Mouse (Mus musculus): ENCODE results near the gene Pcyox1.
"Not testable (repeated sequence)": the region's sequence is repeated elsewhere in the genome, so short reads cannot be mapped to it uniquely, and the experiment has no call there.

The Pcyox1 gene

GRCm38 (mm10) chr6:86397257-86397980 is 465 bp upstream of the Pcyox1 start:
- no peak for DNase-seq (ENCODE audit: low spot score)

GRCm38 (mm10) chr6:86395969-86396368 is 985 bp downstream of the Pcyox1 start:
- DNase-seq (ENCODE audit: low spot score) = no peak

GRCm38 (mm10) chr6:86395021-86395420 is 1.9 kb downstream of the Pcyox1 start:
- no peak for DNase-seq (ENCODE audit: low spot score)

DNA sequence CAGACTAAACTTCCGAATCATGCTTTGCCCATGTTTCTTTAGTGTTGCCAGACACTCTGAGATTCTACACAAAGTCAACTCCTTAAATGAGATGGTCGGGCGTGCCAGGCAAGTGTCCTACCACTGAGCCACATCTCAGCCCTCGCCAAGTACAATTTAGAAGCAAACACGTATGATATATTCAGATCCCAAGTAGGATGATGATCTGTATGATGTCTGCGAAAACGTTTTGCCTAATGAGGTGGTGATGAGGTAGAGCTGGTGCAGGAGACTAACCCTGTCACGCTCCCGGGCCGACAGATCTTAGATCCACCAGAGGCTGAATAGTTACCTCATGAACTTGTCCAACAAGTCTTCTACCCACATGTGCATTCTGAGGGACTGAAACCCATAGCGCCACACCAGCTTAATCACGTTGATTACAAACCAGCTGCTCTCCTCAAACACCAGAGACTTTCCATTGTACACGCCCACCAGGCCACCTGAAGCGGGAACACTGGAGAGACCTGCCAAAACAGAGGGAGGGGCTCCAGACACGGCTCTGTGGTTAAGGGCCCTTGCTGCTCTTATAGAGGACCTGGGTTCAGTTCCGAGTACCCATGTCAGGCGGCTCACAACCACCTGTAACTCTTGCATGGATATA is 2.8 kb downstream of the Pcyox1 start:
- DNase-seq (ENCODE audit: low spot score) = no peak

DNA sequence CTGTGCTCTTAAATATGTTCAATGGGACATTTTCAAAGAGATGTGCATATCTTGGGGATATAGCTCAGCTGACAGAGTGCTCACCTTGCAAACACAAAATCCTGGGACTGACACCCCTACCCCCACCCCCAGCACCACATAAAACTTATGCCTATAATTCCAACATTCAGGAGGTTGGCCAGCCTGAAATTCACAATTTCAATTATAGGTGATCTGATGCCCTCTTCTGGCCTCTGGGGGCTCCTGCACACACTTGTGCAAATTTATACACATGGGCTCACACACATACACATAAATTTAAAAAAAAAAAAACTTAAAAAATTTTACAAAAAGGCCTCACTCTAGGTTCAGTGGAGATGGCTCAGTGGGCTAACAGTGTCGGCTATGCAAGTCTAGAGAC is 3.8 kb downstream of the Pcyox1 start:
- DNase-seq (ENCODE audit: low spot score) = no peak

DNA sequence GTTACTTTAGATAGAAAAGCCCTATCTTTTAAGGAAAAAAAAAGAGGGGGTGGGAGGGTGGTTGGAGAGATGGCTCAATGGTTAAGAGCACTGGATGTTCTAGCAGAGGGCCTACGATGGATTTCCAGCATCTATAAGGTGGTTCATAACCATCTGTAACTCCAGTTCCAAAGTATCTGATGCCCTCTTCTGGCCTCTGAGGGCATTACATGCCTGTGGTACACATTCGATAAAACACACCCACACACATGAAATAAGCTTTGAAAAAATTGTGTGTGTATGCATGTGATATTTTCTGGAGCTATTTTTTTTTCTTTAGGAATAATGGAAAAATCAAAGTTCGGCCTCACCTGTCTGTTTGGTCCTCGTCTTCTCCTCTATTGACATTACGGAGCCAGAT is 5.6 kb downstream of the Pcyox1 start:
- no peak for DNase-seq (ENCODE audit: low spot score)

GRCm38 (mm10) chr6:86388461-86388860 is 8.5 kb downstream of the Pcyox1 start:
- DNase-seq (ENCODE audit: low spot score) = no peak

GRCm38 (mm10) chr6:86387313-86387712 is 9.6 kb downstream of the Pcyox1 start:
- DNase-seq (ENCODE audit: low spot score) = no peak

DNA sequence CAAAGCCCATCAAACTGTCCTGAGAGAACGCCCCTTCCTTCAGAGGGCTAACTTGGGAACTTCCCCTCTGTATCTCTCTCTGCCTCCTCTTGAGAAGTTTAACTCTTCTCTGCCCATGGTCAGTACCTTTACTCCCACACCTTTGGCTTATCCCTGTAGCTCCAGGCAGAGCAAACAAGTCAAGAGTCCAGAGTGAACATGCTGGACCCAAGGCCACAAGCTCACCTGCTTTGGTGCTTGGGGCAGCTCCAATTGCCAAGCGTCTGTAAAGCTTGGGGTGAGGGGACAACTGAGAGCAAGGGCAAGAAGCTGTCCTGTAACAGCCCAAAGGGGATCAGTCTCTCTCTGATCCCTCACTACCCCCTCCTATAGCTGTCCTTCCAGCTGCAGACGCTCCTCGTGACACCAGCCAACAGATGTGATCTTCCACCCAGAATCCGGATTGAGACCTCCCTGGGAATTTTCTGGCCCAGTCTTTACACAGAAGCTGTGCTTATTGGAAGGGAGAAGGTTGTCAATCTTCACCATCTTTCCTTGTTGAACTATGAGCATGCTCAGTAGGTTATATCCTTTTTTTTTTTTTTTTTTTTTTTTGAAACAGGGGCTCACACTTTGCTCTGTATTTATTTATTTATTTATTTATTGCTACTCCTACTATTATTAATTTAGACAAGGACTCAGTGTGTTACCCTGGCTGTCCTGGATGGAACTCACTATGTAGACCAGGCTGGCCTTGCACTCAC is 11.4 kb downstream of the Pcyox1 start:
- no peak for DNase-seq (ENCODE audit: low spot score)

GRCm38 (mm10) chr6:86384692-86385091 is 12.3 kb downstream of the Pcyox1 start:
- no peak for DNase-seq (ENCODE audit: low spot score)

DNA sequence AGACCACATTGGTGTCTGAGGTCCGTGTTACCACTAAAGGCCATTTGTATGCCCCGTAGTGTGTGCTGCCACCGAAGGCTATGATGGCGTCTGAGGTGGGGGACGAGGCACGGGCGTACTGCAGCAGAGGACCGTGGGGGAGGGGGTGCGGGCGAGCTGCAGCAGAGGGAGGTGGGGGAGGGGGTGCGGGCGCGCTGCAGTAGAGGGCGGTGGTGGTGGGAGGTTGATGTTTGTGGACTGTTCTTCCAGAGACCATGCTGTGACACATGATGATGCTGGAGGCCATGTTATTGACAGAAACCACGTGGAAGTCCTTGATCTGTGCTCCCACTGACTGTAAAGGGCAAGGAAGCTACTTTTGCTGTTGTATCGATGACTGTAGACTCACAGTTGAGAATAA is 13.6 kb downstream of the Pcyox1 start:
- DNase-seq (ENCODE audit: low spot score) = no peak

- no peak for DNase-seq (ENCODE audit: low spot score)
These were observed 14.4 kb downstream of the Pcyox1 start for GRCm38 (mm10) chr6:86382551-86382950.

DNA sequence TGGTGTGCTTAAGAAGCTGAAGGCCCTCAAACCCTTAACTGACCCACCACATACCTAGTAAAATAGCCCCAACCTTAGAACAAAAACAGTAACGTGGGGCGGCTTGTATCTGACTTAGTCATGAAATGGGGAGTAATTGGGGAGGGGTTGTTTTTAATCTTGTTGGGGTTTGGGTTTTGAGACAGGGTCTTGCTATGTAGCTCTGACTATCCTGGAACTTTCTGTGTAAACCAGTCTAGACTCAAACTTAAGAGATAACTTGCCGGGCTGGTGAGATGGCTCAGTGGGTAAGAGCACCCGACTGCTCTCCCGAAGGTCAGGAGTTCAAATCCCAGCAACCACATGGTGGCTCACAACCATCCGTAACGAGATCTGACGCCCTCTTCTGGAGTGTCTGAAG is 16.8 kb downstream of the Pcyox1 start:
- not testable (repeated sequence) for DNase-seq (ENCODE audit: low spot score)

GRCm38 (mm10) chr6:86378341-86378740 is 18.6 kb downstream of the Pcyox1 start:
- DNase-seq (ENCODE audit: low spot score) = no peak

DNA sequence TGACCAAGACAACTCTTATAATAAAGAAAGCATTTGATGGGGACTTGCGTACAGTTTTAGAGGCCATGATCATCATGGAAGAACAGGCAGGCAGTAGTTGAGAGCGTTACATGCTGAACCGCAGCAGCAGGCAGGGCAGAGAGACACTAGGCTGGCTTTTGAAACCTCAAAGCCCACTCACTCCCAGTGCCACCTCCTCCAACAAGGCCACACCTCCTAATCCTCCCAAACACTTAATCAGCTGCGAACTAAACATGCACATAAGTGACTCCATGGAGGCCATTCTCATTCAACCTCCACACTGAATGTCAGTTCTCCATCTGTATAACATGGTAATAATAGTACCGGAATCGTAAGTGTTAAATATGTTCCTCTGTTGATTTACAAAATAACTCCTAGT is 23.4 kb downstream of the Pcyox1 start:
- no peak for DNase-seq (ENCODE audit: low spot score)

GRCm38 (mm10) chr6:86371950-86372516 is 24.9 kb downstream of the Pcyox1 start:
- no peak for DNase-seq (ENCODE audit: low spot score)

- peak; percentile 95 for DNase-seq (ENCODE audit: low spot score)
These were observed 25.5 kb downstream of the Pcyox1 start for GRCm38 (mm10) chr6:86371340-86371911.

DNA sequence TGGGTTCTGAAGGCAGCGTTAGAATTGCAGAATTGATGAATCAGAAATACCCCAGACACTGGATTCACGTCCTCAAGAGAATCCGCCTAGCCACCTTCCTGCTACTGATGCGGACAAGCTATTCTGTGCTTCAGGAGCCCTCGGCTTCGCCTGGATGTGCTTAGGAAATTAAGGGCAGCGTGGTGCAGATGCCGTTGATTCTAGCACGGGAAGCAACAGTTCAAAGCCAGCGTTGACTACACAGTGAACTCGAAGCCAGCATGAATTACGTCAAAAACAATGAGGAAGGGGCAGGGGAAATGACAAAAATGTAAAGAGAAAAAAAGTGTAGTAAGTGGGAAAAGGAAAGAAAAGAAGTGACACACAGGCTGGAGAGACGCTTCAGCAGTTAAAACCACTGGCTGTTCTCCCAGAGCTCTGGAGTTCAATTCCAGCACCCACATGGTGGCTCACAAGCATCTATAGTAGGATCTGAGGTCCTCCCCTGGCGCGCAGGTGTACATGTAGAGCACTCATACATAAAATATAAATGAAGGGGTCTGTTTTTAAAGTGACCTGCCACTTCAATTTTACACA is 26.1 kb downstream of the Pcyox1 start, which contains the start of gene Snrpg:
Snrpg (plus strand) TSS at position 541 of the 576 bp plus-strand sequence.
- DNase-seq (ENCODE audit: low spot score) = no peak

GRCm38 (mm10) chr6:86370093-86370713 is 26.8 kb downstream of the Pcyox1 start:
- DNase-seq (ENCODE audit: low spot score) = peak; percentile 62

DNA sequence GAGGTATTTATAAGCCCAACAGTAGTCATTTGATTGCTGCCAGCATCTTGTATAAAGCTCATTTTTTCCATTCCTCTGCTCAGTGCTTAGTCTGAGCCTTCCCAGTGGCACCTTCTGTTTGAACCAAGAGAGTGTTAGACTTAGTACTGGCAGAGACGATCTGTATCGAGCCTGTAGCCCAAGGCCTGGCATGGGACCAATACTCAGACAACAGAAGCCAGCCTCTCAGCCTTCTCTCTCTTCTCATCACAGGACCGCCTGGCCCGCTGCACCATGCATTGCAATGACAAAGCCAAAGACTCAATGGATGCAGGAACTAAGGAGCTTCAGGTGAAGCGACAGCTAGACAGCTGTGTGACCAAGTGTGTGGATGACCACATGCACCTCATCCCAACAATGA is 28.5 kb downstream of the Pcyox1 start:
- no peak for DNase-seq (ENCODE audit: low spot score)

- peak; percentile 34 for DNase-seq (ENCODE audit: low spot score)
These were observed 30.1 kb downstream of the Pcyox1 start for GRCm38 (mm10) chr6:86366853-86367249.
